Mouse (Mus musculus): ENCODE measurements at regions not wholly inside any gene's neighbourhood (a gene's known extent, or its start where the extent isn't known, plus 50 kb on each side); places are given as distances from the start of the nearest gene placed in this dataset.

GRCm38 (mm10) chr8:127856351-127857135 lies 501.9 kb upstream of the Nrp1 start:
- no peaks in the 10 kb centered on the region for H3K27me3 ChIP-seq (replicated peaks; ENCODE audit: control insufficient read depth, insufficient read depth, low read length)
- 0 out of 2 replicates have a peak overlapping the region, but pooled peaks have one; percentile 12 for H3K27ac ChIP-seq (ENCODE audit: low read length)
- no peaks in the 10 kb centered on the region; the same call in none of the 2 replicates for H3K4me1 ChIP-seq (ENCODE audit: control insufficient read depth, insufficient read depth, low read length)
- 34% methylated on average over 5 of the region's 5 CpGs for WGBS
- no peaks in the 10 kb centered on the region for H3K36me3 ChIP-seq (ENCODE audit: control insufficient read depth, insufficient read depth, low read length)
- H3K9ac ChIP-seq (ENCODE audit: low read depth, low read length), result no peak overlapping the region
- no peaks in the 10 kb centered on the region for H3K9me3 ChIP-seq (ENCODE audit: control insufficient read depth, low read length)
- peak; percentile 67 for ATAC-seq
- H3K4me2 ChIP-seq (ENCODE audit: low read depth, low read length), result no peak overlapping the region
- H3K4me3 ChIP-seq (ENCODE audit: low read length), result no peak overlapping the region

GRCm38 (mm10) chr8:127859036-127859435 lies 499.4 kb upstream of the Nrp1 start:
- H3K4me2 ChIP-seq (ENCODE audit: low read depth, low read length), result no peak overlapping the region
- no peaks in the 10 kb centered on the region; the same call in none of the 2 replicates for H3K4me1 ChIP-seq (ENCODE audit: control insufficient read depth, insufficient read depth, low read length)
- H3K27me3 ChIP-seq (replicated peaks; ENCODE audit: control insufficient read depth, insufficient read depth, low read length), result no peaks in the 10 kb centered on the region
- no peaks in the 10 kb centered on the region for H3K36me3 ChIP-seq (ENCODE audit: control insufficient read depth, insufficient read depth, low read length)
- 76% methylated on average over 3 of the region's 3 CpGs for WGBS
- no peak overlapping the region for H3K27ac ChIP-seq (ENCODE audit: low read length)
- H3K9me3 ChIP-seq (ENCODE audit: control insufficient read depth, low read length), result no peaks in the 10 kb centered on the region
- no peak overlapping the region for H3K9ac ChIP-seq (ENCODE audit: low read depth, low read length)
- ATAC-seq, result no peak
- no peak overlapping the region for H3K4me3 ChIP-seq (ENCODE audit: low read length)

- no peaks in the 10 kb centered on the region for H3K9me3 ChIP-seq (ENCODE audit: control insufficient read depth, low read length)
- H3K4me2 ChIP-seq (ENCODE audit: low read depth, low read length), result no peak overlapping the region
- ATAC-seq, result no peak
- WGBS, result 77% methylated on average over 3 of the region's 3 CpGs
- no peak overlapping the region for H3K27ac ChIP-seq (ENCODE audit: low read length)
- H3K4me3 ChIP-seq (ENCODE audit: low read length), result no peak overlapping the region
- no peak overlapping the region for H3K9ac ChIP-seq (ENCODE audit: low read depth, low read length)
- H3K4me1 ChIP-seq (ENCODE audit: control insufficient read depth, insufficient read depth, low read length), result no peaks in the 10 kb centered on the region; the same call in none of the 2 replicates
- H3K27me3 ChIP-seq (replicated peaks; ENCODE audit: control insufficient read depth, insufficient read depth, low read length), result no peaks in the 10 kb centered on the region
- no peaks in the 10 kb centered on the region for H3K36me3 ChIP-seq (ENCODE audit: control insufficient read depth, insufficient read depth, low read length)
Measured at GRCm38 (mm10) chr8:127860376-127860775, 498.0 kb upstream of the Nrp1 start.

- Histone ChIP-seq H3K9ac (ENCODE audit: low read depth, low read length) (no peak overlapping the region), H3K9me3 (ENCODE audit: control insufficient read depth, low read length) (no peaks in the 10 kb centered on the region), H3K27me3 (replicated peaks; ENCODE audit: control insufficient read depth, insufficient read depth, low read length) (no peaks in the 10 kb centered on the region), H3K27ac (ENCODE audit: low read length) (no peak overlapping the region), H3K4me2 (ENCODE audit: low read depth, low read length) (no peak overlapping the region), H3K4me1 (ENCODE audit: control insufficient read depth, insufficient read depth, low read length) (no peaks in the 10 kb centered on the region; the same call in none of the 2 replicates), H3K4me3 (ENCODE audit: low read length) (no peak overlapping the region), H3K36me3 (ENCODE audit: control insufficient read depth, insufficient read depth, low read length) (no peaks in the 10 kb centered on the region)
- ATAC-seq, result no peak
- WGBS, result 33% methylated on average over 3 of the region's 3 CpGs
Measured at GRCm38 (mm10) chr8:127860891-127861290, 497.5 kb upstream of the Nrp1 start.

GRCm38 (mm10) chr8:127884641-127885040 lies 473.8 kb upstream of the Nrp1 start:
- H3K9ac ChIP-seq (ENCODE audit: low read depth, low read length), result no peak overlapping the region
- no peaks in the 10 kb centered on the region for H3K27me3 ChIP-seq (replicated peaks; ENCODE audit: control insufficient read depth, insufficient read depth, low read length)
- 84% methylated on average over 1 of the region's 1 CpGs for WGBS
- H3K4me3 ChIP-seq (ENCODE audit: low read length), result no peak overlapping the region
- H3K27ac ChIP-seq (ENCODE audit: low read length), result no peak overlapping the region
- no peaks in the 10 kb centered on the region for H3K36me3 ChIP-seq (ENCODE audit: control insufficient read depth, insufficient read depth, low read length)
- no peak for ATAC-seq
- no peaks in the 10 kb centered on the region for H3K9me3 ChIP-seq (ENCODE audit: control insufficient read depth, low read length)
- H3K4me1 ChIP-seq (ENCODE audit: control insufficient read depth, insufficient read depth, low read length), result no peaks in the 10 kb centered on the region
- no peak overlapping the region for H3K4me2 ChIP-seq (ENCODE audit: low read depth, low read length)

GRCm38 (mm10) chr8:127885211-127885610 lies 473.2 kb upstream of the Nrp1 start:
- Histone ChIP-seq H3K27ac (ENCODE audit: low read length) (no peak overlapping the region), H3K4me2 (ENCODE audit: low read depth, low read length) (no peak overlapping the region), H3K4me3 (ENCODE audit: low read length) (no peak overlapping the region), H3K9me3 (ENCODE audit: control insufficient read depth, low read length) (no peaks in the 10 kb centered on the region), H3K36me3 (ENCODE audit: control insufficient read depth, insufficient read depth, low read length) (no peaks in the 10 kb centered on the region), H3K4me1 (ENCODE audit: control insufficient read depth, insufficient read depth, low read length) (no peaks in the 10 kb centered on the region), H3K9ac (ENCODE audit: low read depth, low read length) (no peak overlapping the region), H3K27me3 (replicated peaks; ENCODE audit: control insufficient read depth, insufficient read depth, low read length) (no peaks in the 10 kb centered on the region)
- no peak for ATAC-seq
- WGBS, result 91% methylated on average over 3 of the region's 3 CpGs

- Histone ChIP-seq H3K27me3 (replicated peaks; ENCODE audit: control insufficient read depth, insufficient read depth, low read length) (no peaks in the 10 kb centered on the region), H3K36me3 (ENCODE audit: control insufficient read depth, insufficient read depth, low read length) (no peaks in the 10 kb centered on the region), H3K4me1 (ENCODE audit: control insufficient read depth, insufficient read depth, low read length) (no peaks in the 10 kb centered on the region), H3K27ac (ENCODE audit: low read length) (no peak overlapping the region), H3K4me2 (ENCODE audit: low read depth, low read length) (no peak overlapping the region), H3K9ac (ENCODE audit: low read depth, low read length) (no peak overlapping the region), H3K9me3 (ENCODE audit: control insufficient read depth, low read length) (no peaks in the 10 kb centered on the region), H3K4me3 (ENCODE audit: low read length) (no peak overlapping the region)
- 36% methylated on average over 3 of the region's 3 CpGs for WGBS
- ATAC-seq, result no peak
Measured at GRCm38 (mm10) chr8:127885831-127886230, 472.6 kb upstream of the Nrp1 start.

- H3K4me2 ChIP-seq (ENCODE audit: low read depth, low read length), result no peak overlapping the region
- H3K27ac ChIP-seq (ENCODE audit: low read length), result no peak overlapping the region
- H3K36me3 ChIP-seq (ENCODE audit: control insufficient read depth, insufficient read depth, low read length), result no peaks in the 10 kb centered on the region
- no peaks in the 10 kb centered on the region for H3K9me3 ChIP-seq (ENCODE audit: control insufficient read depth, low read length)
- H3K9ac ChIP-seq (ENCODE audit: low read depth, low read length), result no peak overlapping the region
- no peak overlapping the region for H3K4me3 ChIP-seq (ENCODE audit: low read length)
- no peaks in the 10 kb centered on the region for H3K27me3 ChIP-seq (replicated peaks; ENCODE audit: control insufficient read depth, insufficient read depth, low read length)
- ATAC-seq, result no peak
- H3K4me1 ChIP-seq (ENCODE audit: control insufficient read depth, insufficient read depth, low read length), result no peaks in the 10 kb centered on the region
- 67% methylated on average over 6 of the region's 6 CpGs for WGBS
Measured at GRCm38 (mm10) chr8:127890729-127891128, 467.7 kb upstream of the Nrp1 start.

- Histone ChIP-seq H3K27me3 (replicated peaks; ENCODE audit: control insufficient read depth, insufficient read depth, low read length) (no peaks in the 10 kb centered on the region), H3K9ac (ENCODE audit: low read depth, low read length) (no peak overlapping the region), H3K4me3 (ENCODE audit: low read length) (no peak overlapping the region), H3K4me1 (ENCODE audit: control insufficient read depth, insufficient read depth, low read length) (no peaks in the 10 kb centered on the region), H3K9me3 (ENCODE audit: control insufficient read depth, low read length) (no peaks in the 10 kb centered on the region), H3K4me2 (ENCODE audit: low read depth, low read length) (no peak overlapping the region), H3K36me3 (ENCODE audit: control insufficient read depth, insufficient read depth, low read length) (no peaks in the 10 kb centered on the region), H3K27ac (ENCODE audit: low read length) (no peak overlapping the region)
- ATAC-seq, result no peak
Measured at GRCm38 (mm10) chr8:127894284-127894683, 464.1 kb upstream of the Nrp1 start.

- Histone ChIP-seq H3K4me3 (ENCODE audit: low read length) (no peak overlapping the region), H3K36me3 (ENCODE audit: control insufficient read depth, insufficient read depth, low read length) (no peaks in the 10 kb centered on the region), H3K9me3 (ENCODE audit: control insufficient read depth, low read length) (no peaks in the 10 kb centered on the region), H3K4me2 (ENCODE audit: low read depth, low read length) (no peak overlapping the region), H3K27me3 (replicated peaks; ENCODE audit: control insufficient read depth, insufficient read depth, low read length) (no peaks in the 10 kb centered on the region), H3K4me1 (ENCODE audit: control insufficient read depth, insufficient read depth, low read length) (no peaks in the 10 kb centered on the region), H3K9ac (ENCODE audit: low read depth, low read length) (no peak overlapping the region), H3K27ac (ENCODE audit: low read length) (no peak overlapping the region)
- no peak for ATAC-seq
- 79% methylated on average over 5 of the region's 5 CpGs for WGBS
Measured at GRCm38 (mm10) chr8:127908436-127908835, 450.0 kb upstream of the Nrp1 start.

All from intestine, embryonic 16.5 days (tissue).